Mouse (Mus musculus) c-Kit-positive CD71-positive TER-119-positive erythroid progenitor cells, embryonic 14.5 days (primary cell): ENCODE measurements around the gene Icmt.

Experiments used
- DNase-seq: peaks from one replicate; pipeline ENCODE4 v3.0.0-alpha.2; 2013; ENCODE audit warnings: low spot score

Icmt gene

GRCm38 (mm10) chr4:152296874-152297861 is at the start of gene Icmt:
Gene Icmt, plus strand, starts transcription at chr4:152297227.
- peak; percentile 99 for DNase-seq

- no peak for DNase-seq
Observed at GRCm38 (mm10) chr4:152250615-152251014, 46.4 kb upstream of the Icmt start.

GRCm38 (mm10) chr4:152253183-152253759 is 43.8 kb upstream of the Icmt start:
- DNase-seq = no peak

GRCm38 (mm10) chr4:152257070-152257469 is 40.0 kb upstream of the Icmt start:
- DNase-seq = peak; percentile 42

- DNase-seq = no peak
Observed at GRCm38 (mm10) chr4:152260451-152260850, 36.6 kb upstream of the Icmt start.

- no peak for DNase-seq
Observed at GRCm38 (mm10) chr4:152262187-152262586, 34.8 kb upstream of the Icmt start.

GRCm38 (mm10) chr4:152263089-152263488 is 33.9 kb upstream of the Icmt start:
- peak; percentile 48 for DNase-seq

GRCm38 (mm10) chr4:152263512-152264176 is 33.4 kb upstream of the Icmt start:
- DNase-seq = peak; percentile 59

- no peak for DNase-seq
Observed at GRCm38 (mm10) chr4:152264177-152264530, 32.9 kb upstream of the Icmt start.

GRCm38 (mm10) chr4:152264867-152265568 is 32.0 kb upstream of the Icmt start:
- DNase-seq = peak; percentile 30

GRCm38 (mm10) chr4:152265791-152266190 is 31.2 kb upstream of the Icmt start:
- no peak for DNase-seq

- DNase-seq = no peak
Observed at GRCm38 (mm10) chr4:152266236-152266895, 30.7 kb upstream of the Icmt start.

- no peak for DNase-seq
Observed at GRCm38 (mm10) chr4:152267748-152268369, 29.2 kb upstream of the Icmt start.

- DNase-seq = no peak
Observed at GRCm38 (mm10) chr4:152269967-152270366, 27.1 kb upstream of the Icmt start.

GRCm38 (mm10) chr4:152270599-152270998 is 26.4 kb upstream of the Icmt start:
- no peak for DNase-seq

- DNase-seq = no peak
Observed at GRCm38 (mm10) chr4:152271334-152271733, 25.7 kb upstream of the Icmt start.

- no peak for DNase-seq
Observed at GRCm38 (mm10) chr4:152272006-152272405, 25.0 kb upstream of the Icmt start.

- no peak for DNase-seq
Observed at GRCm38 (mm10) chr4:152272449-152273049, 24.5 kb upstream of the Icmt start.

GRCm38 (mm10) chr4:152273191-152273590 is 23.8 kb upstream of the Icmt start:
- DNase-seq = no peak

- DNase-seq = no peak
Observed at GRCm38 (mm10) chr4:152273621-152274236, 23.3 kb upstream of the Icmt start, which contains the start of gene Gpr153. Gene Gpr153, plus strand, starts transcription at chr4:152274232.
